Mouse (Mus musculus) frontal cortex, postnatal 25 days (tissue): ENCODE results near the gene Neo1.

Experiments used
- DNase-seq, 2 experiments: peaks; one replicate each; pipeline ENCODE4 v3.0.0; 2022; ENCODE audit warnings: low spot score in 2 of 2

Neo1 gene

GRCm38 (mm10) chr9:58859080-58859635, 177.1 kb downstream of the Neo1 start:
- no peak for DNase-seq

GRCm38 (mm10) chr9:58854931-58855330, 181.3 kb downstream of the Neo1 start:
- no peak for DNase-seq

GRCm38 (mm10) chr9:58849576-58850315, 186.5 kb downstream of the Neo1 start:
- DNase-seq: no peak

GRCm38 (mm10) chr9:58847676-58848075, 188.6 kb downstream of the Neo1 start:
- DNase-seq: no peak

GRCm38 (mm10) chr9:58847008-58847407, 189.2 kb downstream of the Neo1 start:
- DNase-seq: no peak

- DNase-seq: no peak
Observed at GRCm38 (mm10) chr9:58844597-58844996, 191.6 kb downstream of the Neo1 start.

- no peak for DNase-seq
Observed at GRCm38 (mm10) chr9:58841655-58842054, 194.6 kb downstream of the Neo1 start.

GRCm38 (mm10) chr9:58838504-58838903, 197.7 kb downstream of the Neo1 start:
- no peak for DNase-seq

- DNase-seq: no peak
Observed at GRCm38 (mm10) chr9:58837174-58837573, 199.1 kb downstream of the Neo1 start.

GRCm38 (mm10) chr9:58832939-58833338, 203.3 kb downstream of the Neo1 start:
- no peak for DNase-seq

- no peak for DNase-seq
Observed at GRCm38 (mm10) chr9:58829627-58830026, 206.6 kb downstream of the Neo1 start.
